Mouse (Mus musculus): ENCODE results near the gene Gbx2. TPM values are rescaled to one million over a fixed set of nuclear protein-coding genes. Genes with fewer than 3 reads are reported as not detected.

Gbx2 gene
- polyA plus RNA-seq, 1 experiment from 2014 or later: 29.4 TPM

Other genes starting within 250 kb of the Gbx2 start
- gene Asb18, start 83.5 kb upstream of the Gbx2 start, polyA plus RNA-seq (2015; fragmentation: Nextera tagmentation; extraction: Ambion mirVana): 0.14 and 0.19 TPM in 2 replicates
- gene Iqca, start 222.2 kb upstream of the Gbx2 start, polyA plus RNA-seq (2015; fragmentation: Nextera tagmentation; extraction: Ambion mirVana): 0.62 and 0.93 TPM in 2 replicates

Measured in forebrain, embryonic 13.5 days (tissue).